Mouse (Mus musculus) cerebellum, postnatal 14 days (tissue): ENCODE measurements at regions not wholly inside any gene's neighbourhood (a gene's known extent, or its start where the extent isn't known, plus 50 kb on each side); places are given as distances from the start of the nearest gene placed in this dataset.
"Not testable (repeated sequence)": the region's sequence is repeated elsewhere in the genome, so short reads cannot be mapped to it uniquely, and the experiment has no call there.

Source experiments
- DNase-seq, 2 experiments: peaks; one replicate each; pipeline ENCODE4 v3.0.0; 2021; ENCODE audit warnings: mixed read lengths in 2 of 2

- DNase-seq, result no peak
These were observed 59.1 kb downstream of the Zbtb18 start for GRCm38 (mm10) chr1:177501288-177501687.

GRCm38 (mm10) chr1:177503946-177504345 is 61.8 kb downstream of the Zbtb18 start:
- no peak for DNase-seq

GRCm38 (mm10) chr1:177504743-177505142 is 62.6 kb downstream of the Zbtb18 start:
- no peak for DNase-seq

- DNase-seq, result not testable (repeated sequence)
These were observed 65.2 kb downstream of the Zbtb18 start for GRCm38 (mm10) chr1:177507398-177507797.

- peak; percentile 35 to 37 for DNase-seq
These were observed 67.6 kb downstream of the Zbtb18 start for GRCm38 (mm10) chr1:177509786-177510185.

- no peak for DNase-seq
These were observed 70.0 kb downstream of the Zbtb18 start for GRCm38 (mm10) chr1:177512116-177512515.

- no peak for DNase-seq
These were observed 75.9 kb downstream of the Zbtb18 start for GRCm38 (mm10) chr1:177517934-177518610.

GRCm38 (mm10) chr1:177518897-177519513 is 76.9 kb downstream of the Zbtb18 start:
- no peak for DNase-seq

- no peak for DNase-seq
These were observed 79.0 kb downstream of the Zbtb18 start for GRCm38 (mm10) chr1:177521110-177521509.

- DNase-seq, result no peak
These were observed 83.0 kb downstream of the Zbtb18 start for GRCm38 (mm10) chr1:177525141-177525540.

- no peak for DNase-seq
These were observed 89.6 kb downstream of the Zbtb18 start for GRCm38 (mm10) chr1:177531791-177532190.

GRCm38 (mm10) chr1:177532656-177533055 is 90.5 kb downstream of the Zbtb18 start:
- no peak for DNase-seq

GRCm38 (mm10) chr1:177533332-177533731 is 91.2 kb downstream of the Zbtb18 start:
- no peak for DNase-seq

GRCm38 (mm10) chr1:177545031-177545735 is 103.0 kb downstream of the Zbtb18 start:
- no peak for DNase-seq

- DNase-seq, result no peak
These were observed 105.6 kb downstream of the Zbtb18 start for GRCm38 (mm10) chr1:177547716-177548115.

- no peak for DNase-seq
These were observed 113.5 kb downstream of the Zbtb18 start for GRCm38 (mm10) chr1:177555471-177556291.

GRCm38 (mm10) chr1:177557432-177557831 is 115.3 kb downstream of the Zbtb18 start:
- DNase-seq, result no peak

- no peak for DNase-seq
These were observed 115.7 kb downstream of the Zbtb18 start for GRCm38 (mm10) chr1:177557856-177558255.

GRCm38 (mm10) chr1:177561716-177562588 is 119.8 kb downstream of the Zbtb18 start:
- DNase-seq, result peak; percentile 35 to 56

GRCm38 (mm10) chr1:177562589-177562912 is 120.4 kb downstream of the Zbtb18 start:
- no peak for DNase-seq

GRCm38 (mm10) chr1:177565678-177566077 is 123.5 kb downstream of the Zbtb18 start:
- no peak for DNase-seq
